Mouse (Mus musculus): ENCODE measurements at regions not wholly inside any gene's neighbourhood (a gene's known extent, or its start where the extent isn't known, plus 50 kb on each side); places are given as distances from the start of the nearest gene placed in this dataset.

- Histone ChIP-seq H3K27me3 (ENCODE audit: control insufficient read depth, insufficient read depth, low read length) (no peaks in the 10 kb centered on the region), H3K4me1 (ENCODE audit: control insufficient read depth, insufficient read depth, low read length) (no peaks in the 10 kb centered on the region), H3K4me3 (replicated peaks; ENCODE audit: insufficient read depth, low read depth, low read length) (no peak overlapping the region), H3K27ac (ENCODE audit: insufficient read depth, low read length) (no peak overlapping the region)
- WGBS, result 74% methylated on average over 14 of the region's 14 CpGs
- no peak for DNase-seq
- TF ChIP-seq POLR2A (IDR thresholded peaks at IDR 0.05; ENCODE audit: borderline replicate concordance, insufficient read depth, low read length), result no peak
- TF ChIP-seq CTCF (IDR thresholded peaks at IDR 0.05; ENCODE audit: borderline replicate concordance, insufficient read depth, low read depth, low read length), result no peak
Observed at GRCm38 (mm10) chr16:95929700-95930435, 60.9 kb downstream of the Psmg1 start.

GRCm38 (mm10) chr16:95928290-95929260 is 62.2 kb downstream of the Psmg1 start:
- Histone ChIP-seq H3K27ac (ENCODE audit: insufficient read depth, low read length) (no peak overlapping the region), H3K4me3 (replicated peaks; ENCODE audit: insufficient read depth, low read depth, low read length) (no peak overlapping the region), H3K4me1 (ENCODE audit: control insufficient read depth, insufficient read depth, low read length) (no peaks in the 10 kb centered on the region), H3K27me3 (ENCODE audit: control insufficient read depth, insufficient read depth, low read length) (no peaks in the 10 kb centered on the region)
- no peak for DNase-seq
- 87% methylated on average over 18 of the region's 18 CpGs for WGBS
- TF ChIP-seq CTCF (IDR thresholded peaks at IDR 0.05; ENCODE audit: borderline replicate concordance, insufficient read depth, low read depth, low read length) (no peak), POLR2A (IDR thresholded peaks at IDR 0.05; ENCODE audit: borderline replicate concordance, insufficient read depth, low read length) (no peak)

- H3K27ac ChIP-seq (ENCODE audit: insufficient read depth, low read length), result no peak overlapping the region
- WGBS, result 78% methylated on average over 6 of the region's 6 CpGs
- H3K27me3 ChIP-seq (ENCODE audit: control insufficient read depth, insufficient read depth, low read length), result no peaks in the 10 kb centered on the region
- TF ChIP-seq CTCF (IDR thresholded peaks at IDR 0.05; ENCODE audit: borderline replicate concordance, insufficient read depth, low read depth, low read length), result no peak
- TF ChIP-seq POLR2A (IDR thresholded peaks at IDR 0.05; ENCODE audit: borderline replicate concordance, insufficient read depth, low read length), result no peak
- H3K4me1 ChIP-seq (ENCODE audit: control insufficient read depth, insufficient read depth, low read length), result no peaks in the 10 kb centered on the region
- DNase-seq, result no peak
- no peak overlapping the region for H3K4me3 ChIP-seq (replicated peaks; ENCODE audit: insufficient read depth, low read depth, low read length)
Observed at GRCm38 (mm10) chr16:95926558-95926957, 64.2 kb downstream of the Psmg1 start.

GRCm38 (mm10) chr16:95924716-95925115 is 66.0 kb downstream of the Psmg1 start:
- WGBS, result 77% methylated on average over 8 of the region's 8 CpGs
- TF ChIP-seq CTCF (IDR thresholded peaks at IDR 0.05; ENCODE audit: borderline replicate concordance, insufficient read depth, low read depth, low read length) (no peak), POLR2A (IDR thresholded peaks at IDR 0.05; ENCODE audit: borderline replicate concordance, insufficient read depth, low read length) (no peak)
- Histone ChIP-seq H3K27me3 (ENCODE audit: control insufficient read depth, insufficient read depth, low read length) (no peaks in the 10 kb centered on the region), H3K27ac (ENCODE audit: insufficient read depth, low read length) (no peak overlapping the region), H3K4me1 (ENCODE audit: control insufficient read depth, insufficient read depth, low read length) (no peaks in the 10 kb centered on the region), H3K4me3 (replicated peaks; ENCODE audit: insufficient read depth, low read depth, low read length) (no peak overlapping the region)
- DNase-seq, result no peak

GRCm38 (mm10) chr16:95923991-95924390 is 66.8 kb downstream of the Psmg1 start:
- no peaks in the 10 kb centered on the region for H3K27me3 ChIP-seq (ENCODE audit: control insufficient read depth, insufficient read depth, low read length)
- H3K4me1 ChIP-seq (ENCODE audit: control insufficient read depth, insufficient read depth, low read length), result no peaks in the 10 kb centered on the region
- DNase-seq, result no peak
- TF ChIP-seq POLR2A (IDR thresholded peaks at IDR 0.05; ENCODE audit: borderline replicate concordance, insufficient read depth, low read length), result no peak
- no peak for TF ChIP-seq CTCF (IDR thresholded peaks at IDR 0.05; ENCODE audit: borderline replicate concordance, insufficient read depth, low read depth, low read length)
- 87% methylated on average over 7 of the region's 7 CpGs for WGBS
- H3K27ac ChIP-seq (ENCODE audit: insufficient read depth, low read length), result no peak overlapping the region
- H3K4me3 ChIP-seq (replicated peaks; ENCODE audit: insufficient read depth, low read depth, low read length), result no peak overlapping the region

GRCm38 (mm10) chr16:95922369-95922934 is 68.3 kb downstream of the Psmg1 start:
- Histone ChIP-seq H3K27ac (ENCODE audit: insufficient read depth, low read length) (no peak overlapping the region), H3K4me3 (replicated peaks; ENCODE audit: insufficient read depth, low read depth, low read length) (no peak overlapping the region), H3K27me3 (ENCODE audit: control insufficient read depth, insufficient read depth, low read length) (no peaks in the 10 kb centered on the region), H3K4me1 (ENCODE audit: control insufficient read depth, insufficient read depth, low read length) (no peaks in the 10 kb centered on the region)
- no peak for DNase-seq
- TF ChIP-seq CTCF (IDR thresholded peaks at IDR 0.05; ENCODE audit: borderline replicate concordance, insufficient read depth, low read depth, low read length) (no peak), POLR2A (IDR thresholded peaks at IDR 0.05; ENCODE audit: borderline replicate concordance, insufficient read depth, low read length) (no peak)
- WGBS, result 84% methylated on average over 9 of the region's 9 CpGs

GRCm38 (mm10) chr16:95921169-95921568 is 69.6 kb downstream of the Psmg1 start:
- Histone ChIP-seq H3K27ac (ENCODE audit: insufficient read depth, low read length) (no peak overlapping the region), H3K27me3 (ENCODE audit: control insufficient read depth, insufficient read depth, low read length) (no peaks in the 10 kb centered on the region), H3K4me1 (ENCODE audit: control insufficient read depth, insufficient read depth, low read length) (no peaks in the 10 kb centered on the region), H3K4me3 (replicated peaks; ENCODE audit: insufficient read depth, low read depth, low read length) (no peak overlapping the region)
- TF ChIP-seq CTCF (IDR thresholded peaks at IDR 0.05; ENCODE audit: borderline replicate concordance, insufficient read depth, low read depth, low read length) (no peak), POLR2A (IDR thresholded peaks at IDR 0.05; ENCODE audit: borderline replicate concordance, insufficient read depth, low read length) (no peak)
- 89% methylated on average over 4 of the region's 4 CpGs for WGBS
- no peak for DNase-seq
